Mouse (Mus musculus) heart, postnatal 0 days (tissue): Measurements from ENCODE around the gene Plekha8.

Experiments used
- CTCF ChIP-seq: IDR thresholded peaks from 2 replicates; pipeline ENCODE4 v1.5.1; 2016; ENCODE audit warnings: antibody characterized with exemption, control low read depth, low read depth
- EP300 ChIP-seq: IDR thresholded peaks from 2 replicates; pipeline ENCODE4 v1.6.1; 2016; ENCODE audit warnings: antibody characterized with exemption, low read depth

GRCm38 (mm10) chr6:54692201-54692600, 97.3 kb downstream of the Plekha8 start:
- no peak for TF ChIP-seq EP300
- no peak for TF ChIP-seq CTCF
